Mouse (Mus musculus) C2C12 (cell line): Measurements from ENCODE around the gene Pcnx2.

Experiments used
- CEBPB ChIP-seq: IDR thresholded peaks from one replicate; pipeline ENCODE4 v1.6.1; 2011; ENCODE audit warnings: low read depth, mild to moderate bottlenecking, control low read depth, moderate library complexity
- CTCF ChIP-seq: IDR thresholded peaks from one replicate; pipeline ENCODE4 v1.5.1; 2011; ENCODE audit not compliant: control insufficient read depth, insufficient read depth, insufficient read length
- FOSL1 ChIP-seq: IDR thresholded peaks from one replicate; pipeline ENCODE4 v1.8.0; 2011; ENCODE audit warnings: mild to moderate bottlenecking, low read length; ENCODE audit not compliant: poor library complexity, insufficient read depth, severe bottlenecking
- MAX ChIP-seq: IDR thresholded peaks from one replicate; pipeline ENCODE4 v1.6.1; 2011; ENCODE audit warnings: mild to moderate bottlenecking, control low read depth
- MYOD1 ChIP-seq: IDR thresholded peaks from one replicate; pipeline ENCODE4 v1.6.1; 2011; ENCODE audit warnings: low read depth; ENCODE audit not compliant: control insufficient read depth, insufficient read length
- MYOG ChIP-seq: IDR thresholded peaks from one replicate; pipeline ENCODE4 v1.6.1; 2011; ENCODE audit not compliant: control insufficient read depth, insufficient read length; ENCODE audit errors: extremely low read depth
- USF1 ChIP-seq: IDR thresholded peaks from one replicate; pipeline ENCODE4 v1.6.1; 2011; ENCODE audit warnings: low read depth, mild to moderate bottlenecking, control low read depth, moderate library complexity

DNA sequence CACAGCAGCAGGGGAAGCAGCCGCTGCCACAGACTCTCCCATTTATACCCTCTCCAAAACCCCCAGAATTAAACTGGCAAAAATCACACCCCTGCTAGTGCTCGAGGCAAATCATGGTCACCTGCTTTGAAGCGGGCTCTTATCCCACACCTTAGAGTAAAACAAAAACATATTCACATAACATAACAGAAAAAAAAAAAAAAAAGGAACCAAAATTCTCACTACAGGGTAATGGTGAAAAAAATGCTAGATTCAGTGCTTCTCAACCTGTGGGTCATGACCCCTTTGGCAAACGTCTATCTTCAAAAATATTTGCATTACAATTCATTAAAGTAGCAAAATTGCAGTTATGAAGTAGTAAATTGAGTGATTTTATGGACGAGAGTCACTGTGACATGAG is 171.1 kb downstream of the Pcnx2 start:
- TF ChIP-seq MAX (no peak), MYOG (no peak), CTCF (no peak), USF1 (no peak), MYOD1 (no peak), CEBPB (no peak), FOSL1 (no peak)
